Mouse (Mus musculus) forebrain, postnatal 0 days (tissue): Measurements from ENCODE around the gene Efhc1. TPM values are rescaled to one million over a fixed set of nuclear protein-coding genes. Genes with fewer than 3 reads are reported as not detected.
A peak's percentile ranks its signal among the peaks of the same experiment; 100 is the strongest.

Source experiments
- ATAC-seq: fragments of 200-750 bp; cut with Nextera tagmentation; 2 replicates; pipeline ENCODE4 v1.8.0; 2017; ENCODE audit warnings: mild to moderate bottlenecking, moderate library complexity
- DNase-seq: peaks from one replicate; pipeline ENCODE4 v3.0.0-alpha.2; 2015
- H3K27ac ChIP-seq: fragments of 300-500 bp; sonication (generic); 2 replicates; pipeline ENCODE4 v1.5.1; 2014; ENCODE audit warnings: low read depth, mild to moderate bottlenecking, antibody characterized with exemption, low read length, moderate library complexity, mixed read lengths
- H3K27me3 ChIP-seq: fragments of 300-500 bp; sonication (generic); 2 replicates; pipeline ENCODE4 v1.6.1; 2014; ENCODE audit warnings: mild to moderate bottlenecking, low read length, mixed read lengths; ENCODE audit not compliant: insufficient read depth
- H3K36me3 ChIP-seq: fragments of 300-500 bp; sonication (generic); 2 replicates; pipeline ENCODE4 v1.6.1; 2014; ENCODE audit warnings: mild to moderate bottlenecking, moderate library complexity; ENCODE audit not compliant: insufficient read depth
- H3K4me1 ChIP-seq: fragments of 300-500 bp; sonication (generic); 2 replicates; pipeline ENCODE4 v1.6.1; 2014; ENCODE audit warnings: antibody characterized with exemption; ENCODE audit not compliant: insufficient read depth
- H3K4me2 ChIP-seq: fragments of 300-500 bp; sonication (generic); 2 replicates; pipeline ENCODE4 v1.6.1; 2014; ENCODE audit warnings: low read depth, mild to moderate bottlenecking, moderate library complexity
- H3K4me3 ChIP-seq: fragments of 300-500 bp; sonication (generic); 2 replicates; pipeline ENCODE4 v1.5.1; 2014; ENCODE audit warnings: low read depth, low read length, mixed read lengths
- H3K9ac ChIP-seq: fragments of 300-500 bp; sonication (generic); 2 replicates; pipeline ENCODE4 v1.6.1; 2014; ENCODE audit warnings: mild to moderate bottlenecking
- H3K9me3 ChIP-seq: fragments of 300-500 bp; sonication (generic); 2 replicates; pipeline ENCODE4 v1.6.1; 2016; ENCODE audit warnings: low read length
- CTCF ChIP-seq: sonication (generic); IDR thresholded peaks from 2 replicates; pipeline ENCODE4 v1.5.1; 2016; ENCODE audit warnings: antibody characterized with exemption, control low read depth, low read depth
- WGBS: fragments of 180-500 bp; shearing (Covaris S2); extraction: QIAGEN DNeasy Blood & Tissue Kit; methylation state at CpG from one replicate; pipeline ENCODE4 v1.1.7; 2014; 5-methylcytosine and 5-hydroxymethylcytosine counted together
- polyA plus RNA-seq: library from polyadenylated mRNA; unstranded; fragments of >200 nt; fragmentation: Nextera tagmentation; extraction: Ambion mirVana; gene quantifications from 2 replicates; pipeline ENCODE4 v1.2.1, GENCODE M21; 2015
- total RNA-seq: library from RNA; depleted of rRNA; stranded (reverse); fragments of >200 nt; gene quantifications from 2 replicates; pipeline ENCODE4 v1.2.3, GENCODE M21; 2014; rRNA removed

Gene Efhc1
- total and polyA plus RNA-seq, 2 experiments from 2014 or later = 3.1 to 7.6 TPM

DNA sequence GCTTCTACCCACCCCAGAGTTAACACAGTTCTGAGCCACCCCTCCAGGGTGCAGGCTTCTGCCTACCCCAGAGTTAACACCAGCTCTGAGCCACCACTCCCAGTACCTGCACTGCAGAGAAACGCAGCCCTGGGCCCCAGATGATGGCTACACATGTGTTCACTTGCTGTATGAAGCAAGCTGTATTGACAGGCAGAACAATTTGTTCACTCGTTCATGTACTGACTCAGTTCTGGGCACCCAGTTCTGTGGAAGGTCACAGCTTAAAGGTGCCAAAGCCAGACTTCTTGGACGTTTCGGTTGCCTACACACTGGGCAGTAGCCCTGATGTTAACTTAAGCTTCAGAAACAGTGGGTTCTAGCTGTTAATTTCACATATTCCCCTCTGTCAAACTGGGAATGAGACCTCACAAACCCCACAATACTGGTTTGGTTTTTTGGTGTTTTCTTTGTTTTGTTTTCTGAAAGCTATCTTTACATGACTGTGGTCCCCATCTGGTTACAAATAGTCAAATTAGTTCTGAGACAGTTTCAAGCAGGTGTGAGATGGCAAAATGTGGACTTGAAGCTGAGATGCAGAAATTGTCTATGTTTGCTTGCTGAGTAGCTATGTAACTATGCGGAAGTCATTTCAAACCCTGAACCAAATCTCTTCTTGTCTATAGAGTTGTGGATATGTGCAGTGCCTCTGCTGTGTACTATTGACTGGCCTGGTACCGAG is 86.6 kb downstream of the Efhc1 start:
- ATAC-seq = no peak
- TF ChIP-seq CTCF = no peak
- 83% methylated on average over 6 of the region's 6 CpGs for WGBS
- Histone ChIP-seq H3K4me1 (no peaks in the 10 kb centered on the region), H3K9ac (no peak overlapping the region), H3K4me3 (no peak overlapping the region), H3K4me2 (no peak overlapping the region), H3K36me3 (no peaks in the 10 kb centered on the region), H3K27ac (no peak overlapping the region), H3K9me3 (no peaks in the 10 kb centered on the region), H3K27me3 (no peaks in the 10 kb centered on the region)
- no peak for DNase-seq

DNA sequence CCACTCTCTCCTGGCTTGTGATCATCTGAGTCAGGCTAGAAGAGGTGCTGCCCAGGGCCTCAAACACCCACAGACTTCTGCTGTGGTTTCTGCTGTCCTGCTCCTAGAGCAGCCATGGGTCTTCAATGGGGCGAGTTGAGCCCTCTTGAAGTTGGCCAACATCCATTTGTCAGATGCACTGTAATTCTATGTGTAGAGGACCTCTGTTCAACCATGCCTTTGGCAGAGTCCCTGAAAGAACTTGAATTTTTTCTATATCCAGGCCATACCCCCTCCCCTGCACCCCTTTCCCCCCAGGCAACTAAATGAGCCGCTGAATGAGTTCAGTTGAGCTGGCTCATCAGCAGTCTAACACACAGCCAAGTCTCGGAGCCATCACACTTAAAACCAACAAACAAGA is 88.1 kb downstream of the Efhc1 start:
- ATAC-seq (peak; percentile 27; the same call in 1 of the 2 replicates), DNase-seq (no peak)
- Histone ChIP-seq H3K9ac (no peak overlapping the region), H3K27ac (no peak overlapping the region), H3K4me3 (no peak overlapping the region), H3K4me1 (no peaks in the 10 kb centered on the region), H3K4me2 (no peak overlapping the region), H3K27me3 (no peaks in the 10 kb centered on the region), H3K9me3 (no peaks in the 10 kb centered on the region), H3K36me3 (no peaks in the 10 kb centered on the region)
- TF ChIP-seq CTCF = no peak
- 62% methylated on average over 3 of the region's 3 CpGs for WGBS

DNA sequence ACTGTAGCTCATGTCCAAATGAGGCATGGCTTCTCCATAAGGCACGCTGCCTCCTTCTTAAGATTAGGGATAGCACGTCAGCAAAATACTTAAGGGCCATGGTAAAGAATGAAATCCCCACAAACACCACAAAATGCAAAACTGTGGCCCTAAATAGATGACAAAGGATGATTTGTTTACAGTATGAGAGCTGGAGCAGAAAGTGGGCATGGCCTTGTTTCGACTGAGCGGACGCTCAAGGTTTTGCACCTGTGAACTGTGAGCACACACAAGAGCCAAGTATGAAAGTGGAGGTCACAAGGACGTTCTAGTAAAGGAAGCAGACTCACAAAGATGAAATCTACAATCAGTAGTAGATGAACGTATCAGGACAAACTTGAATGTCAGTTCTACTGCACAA is 88.7 kb downstream of the Efhc1 start:
- 90% methylated on average over 7 of the region's 7 CpGs for WGBS
- H3K27me3 ChIP-seq = no peaks in the 10 kb centered on the region

More for the DNA sequence above, 88.7 kb downstream of the Efhc1 start:
- H3K4me1 ChIP-seq = no peaks in the 10 kb centered on the region
- no peaks in the 10 kb centered on the region for H3K36me3 ChIP-seq
- H3K4me3 ChIP-seq = no peak overlapping the region
- no peak for TF ChIP-seq CTCF
- no peaks in the 10 kb centered on the region for H3K9me3 ChIP-seq
- H3K4me2 ChIP-seq = no peak overlapping the region
- no peak for ATAC-seq
- DNase-seq = no peak
- H3K9ac ChIP-seq = no peak overlapping the region
- H3K27ac ChIP-seq = no peak overlapping the region

Other genes with a start within 250 kb of the Efhc1 start
- gene Il17a, start 220.7 kb upstream of the Efhc1 start, total RNA-seq = not detected in 2 replicates
- gene Il17a, start 220.7 kb upstream of the Efhc1 start, polyA plus RNA-seq = not detected in 2 replicates
- gene Il17f, start 161.0 kb upstream of the Efhc1 start, total RNA-seq = not detected in 2 replicates
- not detected in 2 replicates for gene Il17f, start 161.0 kb upstream of the Efhc1 start, polyA plus RNA-seq
- 11.0 and 13.7 TPM in 2 replicates for gene Mcm3, start 131.3 kb upstream of the Efhc1 start, total RNA-seq
- gene Mcm3, start 131.3 kb upstream of the Efhc1 start, polyA plus RNA-seq = 11.3 and 12.6 TPM in 2 replicates
- 45.5 and 55.9 TPM in 2 replicates for gene Paqr8, start 61.0 kb upstream of the Efhc1 start, total RNA-seq
- gene Paqr8, start 61.0 kb upstream of the Efhc1 start, polyA plus RNA-seq = 14.9 and 25.8 TPM in 2 replicates
- gene Tram2, start 127.6 kb downstream of the Efhc1 start, total RNA-seq = 0.85 and 1.9 TPM in 2 replicates
- 0.98 and 1.3 TPM in 2 replicates for gene Tram2, start 127.6 kb downstream of the Efhc1 start, polyA plus RNA-seq